Mouse (Mus musculus): Measurements from ENCODE around the gene Tmem259. TPM values are rescaled to one million over a fixed set of nuclear protein-coding genes. Genes with fewer than 3 reads are reported as not detected.

Tmem259 gene
- polyA plus RNA-seq, 1 experiment from 2014 or later, result 16.1 TPM

DNA sequence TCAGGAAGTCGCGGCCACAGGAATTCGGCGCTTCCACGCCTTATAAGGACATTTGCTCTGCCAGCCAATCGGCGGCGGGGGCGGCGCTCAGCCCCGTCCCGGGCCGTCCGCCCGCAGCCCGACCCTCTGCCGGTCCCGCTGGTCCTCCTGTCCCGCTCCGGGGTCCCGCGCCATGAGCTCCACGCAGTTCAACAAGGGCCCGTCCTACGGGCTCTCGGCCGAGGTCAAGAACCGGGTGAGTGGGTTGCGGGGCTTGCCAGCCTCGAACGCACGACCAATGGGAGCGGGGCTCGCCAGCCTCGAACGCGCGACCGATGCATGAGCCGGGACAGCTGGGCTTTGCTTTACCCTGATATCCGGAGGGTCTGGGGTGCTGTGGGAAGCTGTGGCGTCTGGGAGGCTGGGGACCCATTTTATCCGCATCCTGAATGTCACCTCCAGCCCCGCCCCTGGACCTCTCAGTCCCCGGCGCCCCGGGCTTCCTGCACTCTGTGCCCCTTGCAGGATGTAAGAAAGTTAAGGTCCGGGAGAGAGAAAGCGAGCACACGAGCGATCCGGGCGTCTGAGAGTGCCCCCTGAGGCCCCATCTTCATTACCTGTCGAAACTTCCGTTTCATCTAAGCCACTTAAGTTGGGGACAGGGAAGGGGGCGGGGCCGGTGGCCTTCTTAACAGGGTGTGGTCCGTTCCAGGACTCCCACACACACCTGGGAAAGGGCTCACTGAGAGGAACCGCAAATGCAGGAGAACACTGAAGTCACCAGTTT lies 4.6 kb upstream of the Tmem259 start, which contains the start of gene Cnn2:
TSS of gene Cnn2 (plus strand) at position 79 of the 766 bp plus-strand sequence.
- H3K4me1 ChIP-seq (ENCODE audit: control insufficient read depth, insufficient read depth, low read length), result peaks cover 7% of the 10 kb centered on the region; the same call in 1 of the 2 replicates
- 0 out of 2 replicates have a peak within 1 kb of the TSS, but pooled peaks have one; percentile 44 for H3K27ac ChIP-seq (ENCODE audit: low read depth, low read length)
- peak within 1 kb of the TSS; percentile 55 for H3K4me3 ChIP-seq (ENCODE audit: low read depth, low read length)
- ATAC-seq (ENCODE audit: insufficient read depth, low FRiP score, low TSS enrichment) (no peak), DNase-seq (ENCODE audit: low spot score) (peak; percentile 73)
- under 1% methylated on average over 59 of the region's 59 CpGs for WGBS
- H3K36me3 ChIP-seq (ENCODE audit: control insufficient read depth, insufficient read depth, low read length), result no peaks in the 10 kb centered on the region; the same call in 1 of the 2 replicates
- H3K9ac ChIP-seq (ENCODE audit: low read length), result peak within 1 kb of the TSS; percentile 62
- H3K4me2 ChIP-seq (ENCODE audit: low read depth), result peak within 1 kb of the TSS; percentile 47
- peaks cover 32% of the 10 kb centered on the region for H3K27me3 ChIP-seq (ENCODE audit: control insufficient read depth, insufficient read depth, low read length)
- H3K9me3 ChIP-seq (ENCODE audit: control insufficient read depth, low read length), result peaks cover 5% of the 10 kb centered on the region; the same call in 1 of the 2 replicates

- Histone ChIP-seq H3K36me3 (ENCODE audit: control insufficient read depth, insufficient read depth, low read length) (no peaks in the 10 kb centered on the region), H3K4me1 (ENCODE audit: control insufficient read depth, insufficient read depth, low read length) (peaks cover 13% of the 10 kb centered on the region), H3K27me3 (ENCODE audit: control insufficient read depth, insufficient read depth, low read length) (peaks cover 32% of the 10 kb centered on the region), H3K9me3 (ENCODE audit: control insufficient read depth, low read length) (peaks cover 5% of the 10 kb centered on the region; the same call in 1 of the 2 replicates), H3K4me2 (ENCODE audit: low read depth) (peak overlapping the region; percentile 47), H3K4me3 (ENCODE audit: low read depth, low read length) (peak overlapping the region; percentile 55), H3K27ac (ENCODE audit: low read depth, low read length) (0 out of 2 replicates have a peak overlapping the region, but pooled peaks have one; percentile 44), H3K9ac (ENCODE audit: low read length) (peak overlapping the region; percentile 62)
- DNase-seq (ENCODE audit: low spot score), result peak; percentile 32
- WGBS, result 8% methylated on average over 27 of the region's 27 CpGs
- no peak for ATAC-seq (ENCODE audit: insufficient read depth, low FRiP score, low TSS enrichment)
These were observed 3.8 kb upstream of the Tmem259 start for GRCm38 (mm10) chr10:79987771-79988505.

DNA sequence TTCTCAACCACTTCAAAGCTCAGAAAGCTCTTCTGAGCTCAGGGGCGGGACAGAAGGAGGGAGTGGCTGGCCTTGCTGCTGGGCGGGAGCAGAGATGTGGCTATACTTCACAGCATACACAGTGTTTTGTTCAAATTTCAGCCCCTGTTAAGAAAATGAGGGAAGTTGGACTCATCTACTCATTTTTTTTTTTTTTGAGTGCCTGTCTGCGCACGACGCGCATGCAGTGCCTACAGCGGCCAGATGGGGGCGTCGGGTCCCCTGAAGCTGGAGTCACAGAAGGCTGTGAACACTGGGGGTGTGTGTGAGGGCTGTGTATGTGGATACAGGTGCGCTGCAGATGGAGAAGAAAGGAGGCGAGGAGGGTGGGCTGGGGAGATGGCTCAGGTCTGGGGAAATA lies 2.8 kb upstream of the Tmem259 start:
- Histone ChIP-seq H3K4me2 (ENCODE audit: low read depth) (no peak overlapping the region), H3K9ac (ENCODE audit: low read length) (no peak overlapping the region), H3K27me3 (ENCODE audit: control insufficient read depth, insufficient read depth, low read length) (peaks cover 32% of the 10 kb centered on the region), H3K4me1 (ENCODE audit: control insufficient read depth, insufficient read depth, low read length) (peaks cover 20% of the 10 kb centered on the region), H3K36me3 (ENCODE audit: control insufficient read depth, insufficient read depth, low read length) (no peaks in the 10 kb centered on the region), H3K27ac (ENCODE audit: low read depth, low read length) (no peak overlapping the region), H3K4me3 (ENCODE audit: low read depth, low read length) (peak overlapping the region; percentile 55; the same call in 1 of the 2 replicates), H3K9me3 (ENCODE audit: control insufficient read depth, low read length) (peaks cover 5% of the 10 kb centered on the region; the same call in 1 of the 2 replicates)
- DNase-seq (ENCODE audit: low spot score) (peak; percentile 89), ATAC-seq (ENCODE audit: insufficient read depth, low FRiP score, low TSS enrichment) (no peak)
- WGBS, result 7% methylated on average over 11 of the region's 11 CpGs

DNA sequence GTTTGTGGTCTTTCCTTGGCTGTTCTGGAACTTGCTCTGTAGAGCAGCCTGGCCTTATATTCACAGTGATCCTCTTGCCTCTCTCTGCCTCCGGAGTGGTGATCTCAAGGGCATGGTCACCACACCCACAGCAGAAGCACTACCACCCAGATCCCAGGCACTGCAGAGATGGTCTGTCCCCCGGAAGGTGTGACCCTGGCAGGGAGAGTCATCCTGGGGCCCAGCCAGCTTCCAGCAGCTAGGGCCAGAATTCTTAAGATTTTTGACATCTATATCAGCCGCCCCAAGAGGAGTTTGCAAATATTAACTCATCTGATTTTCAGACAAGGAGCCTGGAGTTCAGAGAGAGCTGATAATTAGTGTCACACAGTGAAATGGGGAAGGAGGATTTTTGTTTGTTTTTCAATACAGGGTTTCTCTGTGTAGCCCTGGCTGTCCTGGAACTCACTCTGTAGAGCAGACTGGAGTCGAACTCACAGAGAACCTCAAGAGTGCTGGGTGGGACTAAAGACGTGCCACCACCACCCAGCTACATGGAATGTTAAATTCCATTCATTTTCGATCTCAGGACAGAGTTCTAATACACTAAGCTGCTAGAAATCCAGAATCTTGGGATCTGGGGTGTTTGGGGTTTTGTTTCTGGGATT lies 2.2 kb upstream of the Tmem259 start:
- peaks cover 32% of the 10 kb centered on the region for H3K27me3 ChIP-seq (ENCODE audit: control insufficient read depth, insufficient read depth, low read length)
- WGBS, result 46% methylated on average over 6 of the region's 6 CpGs
- no peaks in the 10 kb centered on the region for H3K36me3 ChIP-seq (ENCODE audit: control insufficient read depth, insufficient read depth, low read length)
- H3K4me3 ChIP-seq (ENCODE audit: low read depth, low read length), result peak overlapping the region; percentile 86
- peaks cover 1% of the 10 kb centered on the region; the same call in 1 of the 2 replicates for H3K9me3 ChIP-seq (ENCODE audit: control insufficient read depth, low read length)
- H3K27ac ChIP-seq (ENCODE audit: low read depth, low read length), result no peak overlapping the region
- H3K9ac ChIP-seq (ENCODE audit: low read length), result no peak overlapping the region
- peaks cover 20% of the 10 kb centered on the region for H3K4me1 ChIP-seq (ENCODE audit: control insufficient read depth, insufficient read depth, low read length)
- H3K4me2 ChIP-seq (ENCODE audit: low read depth), result peak overlapping the region; percentile 79
- no peak for ATAC-seq (ENCODE audit: insufficient read depth, low FRiP score, low TSS enrichment)
- DNase-seq (ENCODE audit: low spot score), result no peak

DNA sequence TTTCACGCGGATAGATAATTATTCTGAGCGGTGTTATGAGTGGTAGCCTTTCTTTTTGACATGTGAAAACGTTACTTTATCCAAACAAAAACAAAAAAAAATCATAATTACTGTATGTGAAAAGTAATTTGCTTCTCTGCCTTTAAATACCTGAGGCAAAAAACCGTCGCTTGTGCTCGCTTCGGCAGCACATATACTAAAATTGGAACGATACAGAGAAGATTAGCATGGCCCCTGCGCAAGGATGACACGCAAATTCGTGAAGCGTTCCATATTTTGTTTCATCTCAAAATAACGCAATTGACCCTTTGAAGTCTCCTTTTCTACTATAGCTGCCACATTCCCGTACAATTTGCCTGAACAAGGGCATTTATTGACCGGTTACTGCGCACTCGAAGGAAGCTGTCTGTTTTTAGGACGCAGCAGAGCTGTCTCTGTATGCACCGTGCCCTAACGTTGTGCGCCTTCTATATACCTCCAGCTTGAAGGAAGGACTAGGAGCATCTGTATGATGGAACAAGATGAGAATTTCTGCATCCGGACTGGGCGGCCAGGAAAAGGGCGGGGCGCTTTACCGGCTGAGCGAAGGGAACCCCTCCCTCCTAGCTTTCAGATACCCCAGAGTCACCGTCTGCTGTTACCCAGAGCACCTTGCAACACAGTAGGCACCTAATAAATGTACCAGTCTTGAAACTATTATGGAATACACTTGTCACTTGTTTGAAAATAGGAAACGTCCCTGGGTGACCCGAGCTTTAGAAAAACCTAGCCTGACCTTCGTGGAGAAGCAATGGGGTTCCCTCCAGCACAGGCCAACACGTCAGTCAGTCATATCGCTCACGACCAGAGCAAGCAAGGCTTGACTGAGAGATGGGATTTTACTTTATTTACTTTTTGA lies 1.5 kb upstream of the Tmem259 start:
- Histone ChIP-seq H3K4me3 (ENCODE audit: low read depth, low read length) (peak overlapping the region; percentile 86), H3K36me3 (ENCODE audit: control insufficient read depth, insufficient read depth, low read length) (no peaks in the 10 kb centered on the region), H3K9ac (ENCODE audit: low read length) (peak overlapping the region; percentile 55), H3K27ac (ENCODE audit: low read depth, low read length) (peak overlapping the region; percentile 87), H3K9me3 (ENCODE audit: control insufficient read depth, low read length) (no peaks in the 10 kb centered on the region), H3K4me2 (ENCODE audit: low read depth) (peak overlapping the region; percentile 79), H3K4me1 (ENCODE audit: control insufficient read depth, insufficient read depth, low read length) (peaks cover 20% of the 10 kb centered on the region), H3K27me3 (ENCODE audit: control insufficient read depth, insufficient read depth, low read length) (peaks cover 32% of the 10 kb centered on the region)
- DNase-seq (ENCODE audit: low spot score) (peak; percentile 57), ATAC-seq (ENCODE audit: insufficient read depth, low FRiP score, low TSS enrichment) (no peak)
- 5% methylated on average over 35 of the region's 35 CpGs for WGBS

- under 1% methylated on average over 22 of the region's 22 CpGs for WGBS
- peak overlapping the region; percentile 87 for H3K27ac ChIP-seq (ENCODE audit: low read depth, low read length)
- H3K9me3 ChIP-seq (ENCODE audit: control insufficient read depth, low read length), result no peaks in the 10 kb centered on the region
- peak overlapping the region; percentile 79 for H3K4me2 ChIP-seq (ENCODE audit: low read depth)
- ATAC-seq (ENCODE audit: insufficient read depth, low FRiP score, low TSS enrichment), result peak; percentile 94
- H3K36me3 ChIP-seq (ENCODE audit: control insufficient read depth, insufficient read depth, low read length), result 0 out of 2 replicates have a peak, but pooled peaks cover under 1% of the 10 kb centered on the region
- peak; percentile 95 for DNase-seq (ENCODE audit: low spot score)
- peak overlapping the region; percentile 55; the same call in 1 of the 2 replicates for H3K9ac ChIP-seq (ENCODE audit: low read length)
- peaks cover 28% of the 10 kb centered on the region for H3K27me3 ChIP-seq (ENCODE audit: control insufficient read depth, insufficient read depth, low read length)
- H3K4me3 ChIP-seq (ENCODE audit: low read depth, low read length), result peak overlapping the region; percentile 86
- H3K4me1 ChIP-seq (ENCODE audit: control insufficient read depth, insufficient read depth, low read length), result peaks cover 20% of the 10 kb centered on the region
These were observed 741 bp upstream of the Tmem259 start for GRCm38 (mm10) chr10:79984871-79985270.

DNA sequence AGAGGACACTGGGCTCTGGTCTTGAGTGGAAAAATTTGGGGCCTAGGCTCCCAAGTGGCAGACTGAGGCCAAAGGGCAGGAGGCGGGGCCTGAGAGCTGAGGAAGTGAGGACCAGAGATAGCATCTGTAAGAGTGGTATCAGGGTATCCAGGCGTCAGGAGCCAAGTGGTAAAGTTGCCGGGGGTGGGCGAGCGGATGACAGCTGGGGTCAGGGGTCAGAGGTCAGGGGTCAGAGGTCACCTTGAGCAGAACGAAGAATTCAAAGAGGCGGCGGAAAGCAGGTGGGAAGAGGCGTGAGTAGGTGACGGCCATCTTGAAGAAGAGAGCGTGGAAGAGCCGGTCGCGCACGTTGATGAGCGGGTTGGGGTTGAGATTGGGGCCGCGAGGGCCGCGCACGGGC lies 460 bp downstream of the Tmem259 start:
- Histone ChIP-seq H3K36me3 (ENCODE audit: control insufficient read depth, insufficient read depth, low read length) (peaks cover 5% of the 10 kb centered on the region; the same call in 1 of the 2 replicates), H3K4me2 (ENCODE audit: low read depth) (peak overlapping the region; percentile 79), H3K9ac (ENCODE audit: low read length) (peak overlapping the region; percentile 89), H3K4me1 (ENCODE audit: control insufficient read depth, insufficient read depth, low read length) (peaks cover 20% of the 10 kb centered on the region), H3K4me3 (ENCODE audit: low read depth, low read length) (peak overlapping the region; percentile 86), H3K9me3 (ENCODE audit: control insufficient read depth, low read length) (no peaks in the 10 kb centered on the region), H3K27me3 (ENCODE audit: control insufficient read depth, insufficient read depth, low read length) (peaks cover 16% of the 10 kb centered on the region), H3K27ac (ENCODE audit: low read depth, low read length) (peak overlapping the region; percentile 87)
- under 1% methylated on average over 13 of the region's 21 CpGs for WGBS
- no peak for ATAC-seq (ENCODE audit: insufficient read depth, low FRiP score, low TSS enrichment)
- peak; percentile 58 for DNase-seq (ENCODE audit: low spot score)

Data from neural tube, embryonic 11.5 days (tissue).